Mouse (Mus musculus): ENCODE results near the gene Tstd2.

Gene Tstd2

GRCm38 (mm10) chr4:46138287-46139222 is at the start of gene Tstd2, which contains the start of gene Ncbp1:
Tstd2 (minus strand) TSS chr4:46138694.
Ncbp1 (plus strand) TSS chr4:46138613.
- peak; percentile 91 to 93 for DNase-seq

- no peak for DNase-seq
Observed at GRCm38 (mm10) chr4:46186466-46186865, 48.0 kb upstream of the Tstd2 start.

GRCm38 (mm10) chr4:46185890-46186289 is 47.4 kb upstream of the Tstd2 start:
- no peak for DNase-seq

GRCm38 (mm10) chr4:46185423-46185822 is 46.9 kb upstream of the Tstd2 start:
- DNase-seq: peak in 1 of 2 experiments; percentile 22

GRCm38 (mm10) chr4:46182181-46182580 is 43.7 kb upstream of the Tstd2 start:
- DNase-seq: peak; percentile 22 to 33

- DNase-seq: no peak
Observed at GRCm38 (mm10) chr4:46181168-46181567, 42.7 kb upstream of the Tstd2 start.

GRCm38 (mm10) chr4:46177496-46177895 is 39.0 kb upstream of the Tstd2 start:
- DNase-seq: no peak

- no peak for DNase-seq
Observed at GRCm38 (mm10) chr4:46177018-46177417, 38.5 kb upstream of the Tstd2 start.

- peak; percentile 24 to 28 for DNase-seq
Observed at GRCm38 (mm10) chr4:46176313-46176712, 37.8 kb upstream of the Tstd2 start.

- DNase-seq: no peak
Observed at GRCm38 (mm10) chr4:46171761-46172160, 33.3 kb upstream of the Tstd2 start.

- no peak for DNase-seq
Observed at GRCm38 (mm10) chr4:46165831-46166230, 27.3 kb upstream of the Tstd2 start.

GRCm38 (mm10) chr4:46164027-46164426 is 25.5 kb upstream of the Tstd2 start:
- DNase-seq: no peak

- DNase-seq: no peak
Observed at GRCm38 (mm10) chr4:46151903-46152544, 13.5 kb upstream of the Tstd2 start.

- no peak for DNase-seq
Observed at GRCm38 (mm10) chr4:46146881-46147280, 8.4 kb upstream of the Tstd2 start.

GRCm38 (mm10) chr4:46144323-46144722 is 5.8 kb upstream of the Tstd2 start:
- peak in 1 of 2 experiments; percentile 16 for DNase-seq

GRCm38 (mm10) chr4:46137629-46138286 is 736 bp downstream of the Tstd2 start:
- DNase-seq: no peak

GRCm38 (mm10) chr4:46131791-46132190 is 6.7 kb downstream of the Tstd2 start:
- DNase-seq: no peak

- DNase-seq: peak; percentile 45 to 58
Observed at GRCm38 (mm10) chr4:46130221-46130620, 8.3 kb downstream of the Tstd2 start.

- DNase-seq: no peak
Observed at GRCm38 (mm10) chr4:46129311-46130004, 9.0 kb downstream of the Tstd2 start.

GRCm38 (mm10) chr4:46126541-46126940 is 12.0 kb downstream of the Tstd2 start:
- peak; percentile 51 to 59 for DNase-seq

- no peak for DNase-seq
Observed at GRCm38 (mm10) chr4:46123358-46123757, 15.1 kb downstream of the Tstd2 start.

GRCm38 (mm10) chr4:46120767-46121166 is 17.7 kb downstream of the Tstd2 start:
- DNase-seq: no peak
